Mouse (Mus musculus) kidney, postnatal 10 days (tissue): ENCODE measurements around the gene H2-Ke6.
A peak's percentile ranks its signal among the peaks of the same experiment; 100 is the strongest.

Source experiments
- DNase-seq: peaks from one replicate; pipeline ENCODE4 v3.0.0; 2021; ENCODE audit warnings: mixed read lengths

The H2-Ke6 gene

GRCm38 (mm10) chr17:33994959-33995358, 32.9 kb downstream of the H2-Ke6 start:
- DNase-seq: no peak

GRCm38 (mm10) chr17:33991788-33992664, 35.8 kb downstream of the H2-Ke6 start:
- DNase-seq: peak; percentile 76

GRCm38 (mm10) chr17:33982136-33982535, 45.7 kb downstream of the H2-Ke6 start:
- peak; percentile 78 for DNase-seq

GRCm38 (mm10) chr17:33981192-33981909, 46.5 kb downstream of the H2-Ke6 start:
- peak; percentile 93 for DNase-seq

- no peak for DNase-seq
Measured at GRCm38 (mm10) chr17:33980181-33981035, 47.5 kb downstream of the H2-Ke6 start.

GRCm38 (mm10) chr17:33979512-33980050, 48.3 kb downstream of the H2-Ke6 start:
- DNase-seq: no peak

- DNase-seq: peak; percentile 85
Measured at GRCm38 (mm10) chr17:33978631-33979031, 49.2 kb downstream of the H2-Ke6 start.

GRCm38 (mm10) chr17:33977861-33978557, 49.9 kb downstream of the H2-Ke6 start:
- no peak for DNase-seq
